Mouse (Mus musculus) lung, postnatal 0 days (tissue): ENCODE measurements around the gene Insl6.

Source experiments
- CTCF ChIP-seq: IDR thresholded peaks from 2 replicates; pipeline ENCODE4 v1.5.1; 2016; ENCODE audit warnings: antibody characterized with exemption, mild to moderate bottlenecking
- EP300 ChIP-seq: IDR thresholded peaks from 2 replicates; pipeline ENCODE4 v1.6.1; 2016; ENCODE audit warnings: antibody characterized with exemption, mild to moderate bottlenecking, control low read depth

DNA sequence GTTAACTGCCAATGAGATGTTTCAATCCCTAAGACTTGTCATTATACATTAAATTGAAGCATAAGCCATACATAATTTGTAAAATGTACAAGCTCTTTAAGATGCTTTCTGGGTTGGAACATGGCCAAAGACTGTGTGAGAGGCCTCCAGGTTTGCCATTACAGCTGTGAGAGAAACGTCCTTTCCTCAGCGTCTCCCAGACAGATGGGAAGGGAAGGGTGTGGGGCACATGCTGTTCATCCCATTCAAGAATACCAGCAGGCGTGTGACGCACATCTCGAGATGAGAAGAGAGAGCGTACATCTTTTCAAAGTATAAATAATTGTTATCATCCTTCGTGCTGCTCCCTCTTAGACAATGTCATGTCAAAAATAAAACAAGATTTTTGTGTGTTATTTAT, 12.5 kb downstream of the Insl6 start:
- TF ChIP-seq CTCF (no peak), EP300 (no peak)
